Mouse (Mus musculus): ENCODE data around the gene Hmg20a. TPM values are rescaled to one million over a fixed set of nuclear protein-coding genes. Genes with fewer than 3 reads are reported as not detected.

Hmg20a gene
- total RNA-seq (2021), result 10 to 100 TPM; 11.8 to 13.1 TPM
- long read RNA-seq, experiment 1, partial matches to known transcripts, result 0 of 27 reads
- long read RNA-seq, experiment 1, other reads (novel, unspliced or antisense), result 21 of 27 reads
- long read RNA-seq, experiment 2, partial matches to known transcripts, result 0 of 41 reads
- long read RNA-seq, experiment 2, other reads (novel, unspliced or antisense), result 38 of 41 reads

- intact Hi-C loops (cut with DNase I), result loop anchor here (1.0 to 10.0 kb wide), 5 partner anchors 44 to 203 kb away; no protein-coding TSS in a partner anchor
Observed at GRCm38 (mm10) chr9:56417948-56418737, at the start of gene Hmg20a, which contains the start of gene Peak1. TSS of gene Hmg20a (plus strand) at chr9:56418609. TSS of gene Peak1 (minus strand) at chr9:56418067.

GRCm38 (mm10) chr9:56368814-56369213 lies 49.6 kb upstream of the Hmg20a start:
- intact Hi-C loops (cut with DNase I), result no loop called here
- no peak for DNase-seq

More at GRCm38 (mm10) chr9:56417948-56418737, at the start of gene Hmg20a, which contains the start of gene Peak1:
- peak; percentile 100 for DNase-seq

- intact Hi-C loops (cut with DNase I), result no loop called here
- no peak for DNase-seq
Observed at GRCm38 (mm10) chr9:56370710-56371109, 47.7 kb upstream of the Hmg20a start.

- no peak for DNase-seq
- intact Hi-C loops (cut with DNase I), result no loop called here
Observed at GRCm38 (mm10) chr9:56374401-56374800, 44.0 kb upstream of the Hmg20a start.

GRCm38 (mm10) chr9:56382786-56383185 lies 35.6 kb upstream of the Hmg20a start:
- intact Hi-C loops (cut with DNase I), result no loop called here
- no peak for DNase-seq

- no peak for DNase-seq
- intact Hi-C loops (cut with DNase I), result no loop called here
Observed at GRCm38 (mm10) chr9:56392857-56393256, 25.6 kb upstream of the Hmg20a start.

GRCm38 (mm10) chr9:56396306-56396705 lies 22.1 kb upstream of the Hmg20a start:
- no peak for DNase-seq
- intact Hi-C loops (cut with DNase I), result no loop called here

GRCm38 (mm10) chr9:56404619-56405018 lies 13.8 kb upstream of the Hmg20a start:
- intact Hi-C loops (cut with DNase I), result loop anchor here (5.0 kb wide), 2 partner anchors 57 to 143 kb away; no protein-coding TSS in a partner anchor
- DNase-seq, result no peak

GRCm38 (mm10) chr9:56409928-56410327 lies 8.5 kb upstream of the Hmg20a start:
- DNase-seq, result no peak
- intact Hi-C loops (cut with DNase I), result loop anchor here (5.0 to 10.0 kb wide), 2 partner anchors 63 to 195 kb away; no protein-coding TSS in a partner anchor

- DNase-seq, result no peak
- intact Hi-C loops (cut with DNase I), result loop anchor here (10.0 kb wide), 1 partner anchor 198 kb away; no protein-coding TSS in a partner anchor
Observed at GRCm38 (mm10) chr9:56412716-56413115, 5.7 kb upstream of the Hmg20a start.

- intact Hi-C loops (cut with DNase I), result loop anchor here (10.0 kb wide), 1 partner anchor 200 kb away; no protein-coding TSS in a partner anchor
- DNase-seq, result no peak
Observed at GRCm38 (mm10) chr9:56414322-56414721, 4.1 kb upstream of the Hmg20a start.

- intact Hi-C loops (cut with DNase I), result loop anchor here (5.0 to 10.0 kb wide), 3 partner anchors 47 to 201 kb away; no protein-coding TSS in a partner anchor
- no peak for DNase-seq
Observed at GRCm38 (mm10) chr9:56415393-56415792, 3.0 kb upstream of the Hmg20a start.

- intact Hi-C loops (cut with DNase I), result loop anchor here (2.0 to 10.0 kb wide), 4 partner anchors 46 to 201 kb away; no protein-coding TSS in a partner anchor
- no peak for DNase-seq
Observed at GRCm38 (mm10) chr9:56415935-56416607, 2.3 kb upstream of the Hmg20a start.

- DNase-seq, result peak; percentile 80 to 82
- intact Hi-C loops (cut with DNase I), result loop anchor here (1.0 to 10.0 kb wide), 5 partner anchors 45 to 203 kb away; no protein-coding TSS in a partner anchor
Observed at GRCm38 (mm10) chr9:56417415-56417947, 928 bp upstream of the Hmg20a start.

GRCm38 (mm10) chr9:56418738-56419239 lies 380 bp downstream of the Hmg20a start:
- intact Hi-C loops (cut with DNase I), result loop anchor here (5.0 to 10.0 kb wide), 3 partner anchors 44 to 204 kb away; no protein-coding TSS in a partner anchor
- DNase-seq, result peak; percentile 52 to 60

- intact Hi-C loops (cut with DNase I), result no loop called here
- DNase-seq, result no peak
Observed at GRCm38 (mm10) chr9:56420236-56420635, 1.8 kb downstream of the Hmg20a start.

GRCm38 (mm10) chr9:56420892-56421601 lies 2.6 kb downstream of the Hmg20a start:
- DNase-seq, result no peak
- intact Hi-C loops (cut with DNase I), result no loop called here

- intact Hi-C loops (cut with DNase I), result no loop called here
- DNase-seq, result no peak
Observed at GRCm38 (mm10) chr9:56421991-56422390, 3.6 kb downstream of the Hmg20a start.

- intact Hi-C loops (cut with DNase I), result no loop called here
- no peak for DNase-seq
Observed at GRCm38 (mm10) chr9:56424861-56425260, 6.5 kb downstream of the Hmg20a start.

Measured in gastrocnemius, postnatal 36 days (tissue).